Mouse (Mus musculus): ENCODE results near the gene Ccdc58. TPM values are rescaled to one million over a fixed set of nuclear protein-coding genes. Genes with fewer than 3 reads are reported as not detected.
A peak's percentile ranks its signal among the peaks of the same experiment; 100 is the strongest.
"Not testable (repeated sequence)": the region's sequence is repeated elsewhere in the genome, so short reads cannot be mapped to it uniquely, and the experiment has no call there.

Ccdc58 gene
- polyA plus RNA-seq, 1 experiment: 21.5 TPM

GRCm38 (mm10) chr16:36056416-36056815 lies 15.1 kb upstream of the Ccdc58 start:
- TF ChIP-seq POLR2A (IDR thresholded peaks at IDR 0.05; ENCODE audit: borderline replicate concordance, extremely low read depth, insufficient read depth, insufficient read length, poor library complexity, severe bottlenecking): no peak
- TF ChIP-seq CTCF (IDR thresholded peaks at IDR 0.05; ENCODE audit: borderline replicate concordance, extremely low read depth, insufficient read depth, insufficient read length): no peak
- DNase-seq (ENCODE audit: low read depth): no peak

DNA sequence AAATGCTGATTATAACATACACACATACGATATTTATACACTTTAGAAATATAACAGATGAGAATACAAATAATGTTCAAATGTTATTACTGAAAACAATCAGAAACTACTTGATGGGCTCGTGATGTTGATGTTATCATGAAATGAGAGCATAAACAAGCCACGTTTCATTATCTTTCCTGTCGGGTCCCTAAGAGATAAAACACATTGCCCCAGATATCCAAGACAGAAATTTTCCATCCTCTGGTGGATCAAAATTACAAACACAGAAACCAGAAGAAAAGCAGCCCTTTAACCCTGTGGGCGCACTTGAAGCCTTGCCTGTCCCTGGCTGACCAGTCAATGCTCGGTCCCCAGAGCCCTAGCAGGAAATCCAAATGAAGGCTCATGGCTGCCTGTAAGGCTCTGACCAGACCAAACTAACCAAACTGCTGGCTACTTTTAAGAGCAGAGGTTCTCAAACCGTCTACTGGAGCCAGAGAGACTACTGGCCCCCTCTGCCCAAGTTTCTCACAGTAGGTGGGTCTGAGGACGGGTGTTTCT lies 13.5 kb upstream of the Ccdc58 start:
- no peak for DNase-seq (ENCODE audit: low read depth)
- no peak for TF ChIP-seq POLR2A (IDR thresholded peaks at IDR 0.05; ENCODE audit: borderline replicate concordance, extremely low read depth, insufficient read depth, insufficient read length, poor library complexity, severe bottlenecking)

DNA sequence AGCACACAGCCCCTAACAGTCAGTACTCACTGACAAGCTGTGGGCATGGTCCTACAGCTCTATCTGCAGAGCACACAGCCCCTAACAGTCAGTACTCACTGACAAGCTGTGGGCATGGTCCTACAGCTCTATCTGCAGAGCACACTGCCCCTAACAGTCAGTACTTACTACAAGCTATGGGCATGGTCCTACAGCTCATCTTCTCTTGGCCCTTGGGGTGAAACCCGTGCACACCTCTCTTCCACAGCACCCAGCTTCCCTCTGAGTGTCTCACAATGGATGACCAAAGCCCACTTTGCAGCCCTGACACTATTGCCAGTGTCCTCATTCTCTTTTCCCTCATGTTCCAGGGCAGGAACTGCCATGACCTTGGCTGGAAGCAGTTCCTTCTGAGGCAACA lies 9.0 kb upstream of the Ccdc58 start:
- DNase-seq (ENCODE audit: low read depth): not testable (repeated sequence)

GRCm38 (mm10) chr16:36063315-36063714 lies 8.2 kb upstream of the Ccdc58 start:
- TF ChIP-seq CTCF (IDR thresholded peaks at IDR 0.05; ENCODE audit: borderline replicate concordance, extremely low read depth, insufficient read depth, insufficient read length): no peak
- no peak for TF ChIP-seq POLR2A (IDR thresholded peaks at IDR 0.05; ENCODE audit: borderline replicate concordance, extremely low read depth, insufficient read depth, insufficient read length, poor library complexity, severe bottlenecking)
- DNase-seq (ENCODE audit: low read depth): no peak

DNA sequence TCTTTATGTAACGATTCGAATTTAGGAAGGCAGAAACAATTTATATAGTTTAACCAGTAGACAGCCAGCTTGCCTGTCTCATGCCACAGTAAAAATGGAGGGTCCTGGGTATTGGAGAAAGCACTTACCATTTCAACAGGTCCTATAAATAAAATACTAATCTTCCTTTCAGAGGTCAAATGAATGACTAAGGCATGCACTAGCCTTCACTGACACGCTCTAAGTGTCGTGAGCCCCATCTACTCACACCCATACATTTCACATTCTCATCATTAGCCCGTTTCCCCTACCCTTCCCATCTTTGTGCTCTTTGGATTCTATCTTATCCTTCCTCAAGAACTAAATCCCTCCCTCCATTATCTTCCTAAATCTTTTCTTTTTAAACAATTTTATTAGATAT lies 6.6 kb upstream of the Ccdc58 start:
- DNase-seq (ENCODE audit: low read depth): no peak

DNA sequence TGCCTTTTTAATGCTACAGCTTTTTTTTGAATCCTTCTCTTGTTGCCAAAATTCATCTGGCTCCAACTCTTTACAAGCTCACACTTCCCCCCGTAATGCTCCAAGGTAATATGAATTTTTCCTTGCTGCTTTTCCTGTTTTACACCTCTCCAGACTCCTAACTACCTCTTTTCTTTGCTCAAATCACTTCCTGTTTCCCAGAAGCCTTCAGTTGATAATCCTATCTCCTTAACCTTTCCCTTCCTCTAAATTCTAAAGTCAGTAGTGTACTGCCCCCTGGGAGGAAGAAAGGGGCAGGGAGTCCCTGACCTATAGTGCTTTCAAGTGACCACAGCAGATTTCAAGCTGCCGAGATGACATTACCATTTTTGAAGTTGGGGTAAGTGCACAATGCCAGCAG lies 3.8 kb upstream of the Ccdc58 start:
- DNase-seq (ENCODE audit: low read depth): no peak
- TF ChIP-seq POLR2A (IDR thresholded peaks at IDR 0.05; ENCODE audit: borderline replicate concordance, extremely low read depth, insufficient read depth, insufficient read length, poor library complexity, severe bottlenecking) (no peak), CTCF (IDR thresholded peaks at IDR 0.05; ENCODE audit: borderline replicate concordance, extremely low read depth, insufficient read depth, insufficient read length) (no peak)

More for the DNA sequence above, 6.6 kb upstream of the Ccdc58 start:
- no peak for TF ChIP-seq CTCF (IDR thresholded peaks at IDR 0.05; ENCODE audit: borderline replicate concordance, extremely low read depth, insufficient read depth, insufficient read length)
- no peak for TF ChIP-seq POLR2A (IDR thresholded peaks at IDR 0.05; ENCODE audit: borderline replicate concordance, extremely low read depth, insufficient read depth, insufficient read length, poor library complexity, severe bottlenecking)

DNA sequence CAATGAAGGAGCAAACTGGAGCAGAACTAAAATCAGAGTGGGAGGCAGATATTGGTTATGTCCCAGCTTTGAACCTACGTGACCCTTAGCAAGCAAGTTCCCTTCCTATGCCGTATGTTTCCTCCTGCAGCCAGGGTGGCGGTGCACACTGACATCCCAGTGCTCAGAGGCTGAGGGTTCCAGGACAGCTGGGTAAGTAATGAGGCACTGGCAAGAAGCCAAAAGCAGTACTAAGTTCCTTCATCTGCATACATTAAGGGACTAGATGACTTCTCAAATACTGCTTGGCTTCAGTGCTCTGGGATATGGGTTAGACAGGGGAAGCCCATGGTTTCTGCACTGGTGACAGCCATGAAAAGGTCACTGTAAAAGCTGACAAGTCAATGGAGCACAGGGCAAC lies 3.1 kb upstream of the Ccdc58 start:
- DNase-seq (ENCODE audit: low read depth): peak; percentile 65
- TF ChIP-seq POLR2A (IDR thresholded peaks at IDR 0.05; ENCODE audit: borderline replicate concordance, extremely low read depth, insufficient read depth, insufficient read length, poor library complexity, severe bottlenecking) (no peak), CTCF (IDR thresholded peaks at IDR 0.05; ENCODE audit: borderline replicate concordance, extremely low read depth, insufficient read depth, insufficient read length) (no peak)

DNA sequence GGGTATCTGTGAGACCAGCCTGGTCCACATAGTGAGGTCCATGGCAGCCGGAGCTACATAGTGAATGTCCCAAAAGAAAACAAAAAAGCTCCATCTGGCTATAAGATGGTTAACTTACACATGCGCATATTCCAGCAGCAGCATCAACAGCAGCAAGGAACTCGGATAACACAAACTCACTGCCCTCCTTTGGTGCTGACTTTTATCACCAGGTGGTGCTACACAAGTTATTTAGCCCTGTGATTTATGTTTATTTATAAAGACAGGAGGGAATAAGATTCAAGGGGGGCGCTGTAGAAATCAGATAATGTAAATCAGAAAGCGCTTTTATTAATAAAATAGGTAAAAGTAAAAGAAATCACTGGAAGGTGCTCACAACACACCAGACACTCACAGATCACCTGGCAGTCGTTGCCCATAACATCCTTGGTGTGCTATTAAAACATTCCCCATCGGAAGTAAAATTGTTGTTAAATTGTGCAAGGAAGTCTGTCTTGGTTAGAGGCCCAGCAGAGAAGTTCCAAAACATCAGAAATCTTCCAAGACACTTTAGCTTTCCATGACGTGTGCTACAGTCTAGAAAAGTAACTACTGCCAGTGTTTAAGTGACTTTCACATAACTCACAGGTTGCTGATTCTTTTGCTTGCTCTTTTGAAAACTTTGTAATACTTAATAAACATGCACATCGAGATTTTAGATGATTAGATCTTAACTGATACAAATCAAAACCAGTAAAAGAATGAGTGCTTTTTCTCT lies 1.5 kb upstream of the Ccdc58 start:
- TF ChIP-seq CTCF (IDR thresholded peaks at IDR 0.05; ENCODE audit: borderline replicate concordance, extremely low read depth, insufficient read depth, insufficient read length) (no peak), POLR2A (IDR thresholded peaks at IDR 0.05; ENCODE audit: borderline replicate concordance, extremely low read depth, insufficient read depth, insufficient read length, poor library complexity, severe bottlenecking) (no peak)
- DNase-seq (ENCODE audit: low read depth): peak; percentile 32

DNA sequence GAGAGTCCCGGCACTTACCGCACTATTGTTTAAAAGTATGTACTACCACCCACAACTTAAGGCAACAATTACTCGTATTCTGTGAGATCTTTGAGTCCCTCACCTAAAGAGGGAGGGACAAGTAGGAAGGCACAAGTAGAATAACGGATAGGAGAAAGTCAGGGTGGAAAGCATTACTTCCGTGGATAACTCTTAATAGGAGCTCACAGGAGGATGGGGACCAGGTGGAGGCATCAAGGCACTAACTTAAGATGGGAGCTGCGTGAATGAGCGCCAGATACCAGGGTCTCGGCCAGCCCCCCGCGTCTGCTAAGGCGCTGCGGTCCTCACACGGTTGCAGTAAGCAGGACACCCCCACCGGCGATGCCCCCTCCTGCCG lies 425 bp upstream of the Ccdc58 start:
- TF ChIP-seq CTCF (IDR thresholded peaks at IDR 0.05; ENCODE audit: borderline replicate concordance, extremely low read depth, insufficient read depth, insufficient read length): no peak
- TF ChIP-seq POLR2A (IDR thresholded peaks at IDR 0.05; ENCODE audit: borderline replicate concordance, extremely low read depth, insufficient read depth, insufficient read length, poor library complexity, severe bottlenecking): no peak

GRCm38 (mm10) chr16:36072410-36073011 lies 1.0 kb downstream of the Ccdc58 start:
- no peak for TF ChIP-seq POLR2A (IDR thresholded peaks at IDR 0.05; ENCODE audit: borderline replicate concordance, extremely low read depth, insufficient read depth, insufficient read length, poor library complexity, severe bottlenecking)
- TF ChIP-seq CTCF (IDR thresholded peaks at IDR 0.05; ENCODE audit: borderline replicate concordance, extremely low read depth, insufficient read depth, insufficient read length): no peak
- DNase-seq (ENCODE audit: low read depth): no peak

More for the DNA sequence above, 425 bp upstream of the Ccdc58 start:
- no peak for DNase-seq (ENCODE audit: low read depth)

DNA sequence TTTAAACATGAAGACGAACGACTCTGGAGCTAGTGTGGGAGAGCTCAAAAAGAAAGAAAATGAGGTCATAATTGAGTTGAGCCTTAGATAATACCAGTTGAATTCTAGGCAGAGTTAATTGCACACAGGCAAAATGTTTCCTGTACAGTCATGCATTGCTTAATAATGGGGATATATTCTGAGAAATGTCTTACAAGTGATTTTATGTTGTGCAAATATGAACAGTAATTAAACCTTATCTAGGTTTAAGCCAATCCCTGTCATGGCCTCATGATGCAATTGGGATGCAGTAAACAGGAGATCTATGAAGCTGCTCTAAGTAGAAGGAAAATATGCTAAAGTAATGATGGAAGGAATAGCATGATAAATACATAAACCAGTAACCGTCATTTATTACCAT lies 3.3 kb downstream of the Ccdc58 start:
- TF ChIP-seq POLR2A (IDR thresholded peaks at IDR 0.05; ENCODE audit: borderline replicate concordance, extremely low read depth, insufficient read depth, insufficient read length, poor library complexity, severe bottlenecking) (no peak), CTCF (IDR thresholded peaks at IDR 0.05; ENCODE audit: borderline replicate concordance, extremely low read depth, insufficient read depth, insufficient read length) (no peak)
- no peak for DNase-seq (ENCODE audit: low read depth)

GRCm38 (mm10) chr16:36079916-36080315 lies 8.4 kb downstream of the Ccdc58 start:
- DNase-seq (ENCODE audit: low read depth): no peak
- TF ChIP-seq CTCF (IDR thresholded peaks at IDR 0.05; ENCODE audit: borderline replicate concordance, extremely low read depth, insufficient read depth, insufficient read length): no peak
- no peak for TF ChIP-seq POLR2A (IDR thresholded peaks at IDR 0.05; ENCODE audit: borderline replicate concordance, extremely low read depth, insufficient read depth, insufficient read length, poor library complexity, severe bottlenecking)
